Mouse (Mus musculus) heart, adult 18-20 months (tissue): ENCODE results near the gene Psg23. TPM values are rescaled to one million over a fixed set of nuclear protein-coding genes. Genes with fewer than 3 reads are reported as not detected.
"Not testable (repeated sequence)": the region's sequence is repeated elsewhere in the genome, so short reads cannot be mapped to it uniquely, and the experiment has no call there.

Experiments
- DNase-seq, 2 experiments: peaks; one replicate each; pipeline ENCODE4 v3.0.0; 2021 to 2022; ENCODE audit warnings: mixed read lengths in 1 of 2
- long read RNA-seq, 2 experiments: library from polyadenylated mRNA; stranded (forward); transcript quantifications; one replicate each; pipeline ENCODE4 v2.0.0; 2021
- total RNA-seq, 2 experiments: library from RNA; stranded (reverse); gene quantifications; 2 replicates each; pipeline ENCODE4 v1.2.3; 2021

Gene Psg23
- not detected for total RNA-seq
- long read RNA-seq, experiment 1 = 0 reads
- long read RNA-seq, experiment 2 = 0 reads

GRCm38 (mm10) chr7:18616401-18616800 lies at the start of gene Psg23:
Gene Psg23, minus strand, starts transcription at chr7:18616501.
- DNase-seq = not testable (repeated sequence)

GRCm38 (mm10) chr7:18656625-18657024 lies 40.3 kb upstream of the Psg23 start, which contains the start of gene Psg21:
Gene Psg21, minus strand, starts transcription at chr7:18656725.
- DNase-seq = not testable (repeated sequence)

- DNase-seq = not testable (repeated sequence)
Observed at GRCm38 (mm10) chr7:18626921-18627320, 10.6 kb upstream of the Psg23 start.

GRCm38 (mm10) chr7:18567205-18567604 lies 49.1 kb downstream of the Psg23 start, which contains the start of gene Psg27:
Gene Psg27, minus strand, starts transcription at chr7:18567305.
- no peak for DNase-seq

GRCm38 (mm10) chr7:18559850-18560249 lies 56.5 kb downstream of the Psg23 start:
- DNase-seq = no peak

Other genes with a start within 250 kb of the Psg23 start
- not detected for gene Psg28, start 184.5 kb downstream of the Psg23 start, total RNA-seq
- not detected for gene Psg26, start 132.3 kb downstream of the Psg23 start, total RNA-seq
- gene Psg25, start 84.2 kb downstream of the Psg23 start, total RNA-seq = not detected
- not detected for gene Psg27, start 49.2 kb downstream of the Psg23 start, total RNA-seq
- gene Psg21, start 40.2 kb upstream of the Psg23 start, total RNA-seq = not detected
- gene Psg20, start 69.7 kb upstream of the Psg23 start, total RNA-seq = not detected
- gene Psg22, start 101.6 kb upstream of the Psg23 start, total RNA-seq = not detected
- not detected for gene Psg19, start 182.0 kb upstream of the Psg23 start, total RNA-seq
- not detected for gene Psg17, start 205.1 kb upstream of the Psg23 start, total RNA-seq
- 1 to 10 TPM; 6.1 to 7.2 TPM for gene Mill2, start 223.5 kb upstream of the Psg23 start, total RNA-seq